Mouse (Mus musculus): ENCODE results near the gene Haghl. TPM values are rescaled to one million over a fixed set of nuclear protein-coding genes. Genes with fewer than 3 reads are reported as not detected.
A peak's percentile ranks its signal among the peaks of the same experiment; 100 is the strongest.

Haghl gene
- polyA plus RNA-seq (2015; fragmentation: Nextera tagmentation; extraction: Ambion mirVana), result 101 and 135 TPM in 2 replicates

DNA sequence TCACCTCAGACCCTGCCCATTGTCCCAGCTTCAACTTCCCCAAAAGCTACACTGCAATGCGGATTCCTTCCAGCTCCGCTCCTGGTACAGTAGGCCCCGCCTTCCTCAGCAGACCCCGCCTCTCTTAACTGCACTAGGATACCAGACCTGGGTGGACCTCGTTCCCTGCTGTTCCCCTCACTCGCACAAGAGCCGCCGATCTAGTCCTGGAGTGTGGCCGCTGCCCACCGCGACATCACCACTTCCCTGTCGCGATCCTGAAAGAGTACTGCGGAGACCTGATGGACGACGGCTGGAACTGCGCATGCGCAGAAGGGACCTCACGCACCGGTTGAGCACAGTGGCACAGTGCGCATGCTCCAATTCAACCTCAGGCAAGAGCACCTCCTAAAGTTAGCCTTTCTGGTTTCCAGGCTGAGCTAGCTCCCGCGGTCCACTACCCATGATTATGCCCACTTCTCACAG is at the start of gene Haghl:
Gene Haghl, minus strand, starts transcription at position 393 of the 465 bp plus-strand sequence.
- ATAC-seq, result peak; percentile 86
- Histone ChIP-seq H3K4me2 (ENCODE audit: low read length) (peak within 1 kb of the TSS; percentile 84), H3K36me3 (ENCODE audit: control insufficient read depth, insufficient read depth) (peaks cover 10% of the 10 kb centered on the region; the same call in 1 of the 2 replicates), H3K9ac (replicated peaks; ENCODE audit: low read depth, low read length) (peak within 1 kb of the TSS; percentile 72), H3K9me3 (ENCODE audit: control insufficient read depth, low read length) (no peaks in the 10 kb centered on the region), H3K27ac (ENCODE audit: low read length) (peak within 1 kb of the TSS; percentile 86), H3K4me3 (replicated peaks; ENCODE audit: low read length) (peak within 1 kb of the TSS; percentile 75), H3K27me3 (replicated peaks; ENCODE audit: control insufficient read depth, insufficient read depth, low read length) (no peaks in the 10 kb centered on the region), H3K4me1 (replicated peaks; ENCODE audit: control insufficient read depth, insufficient read depth, low read length) (peaks cover 18% of the 10 kb centered on the region)
- WGBS, result under 1% methylated on average over 23 of the region's 23 CpGs

DNA sequence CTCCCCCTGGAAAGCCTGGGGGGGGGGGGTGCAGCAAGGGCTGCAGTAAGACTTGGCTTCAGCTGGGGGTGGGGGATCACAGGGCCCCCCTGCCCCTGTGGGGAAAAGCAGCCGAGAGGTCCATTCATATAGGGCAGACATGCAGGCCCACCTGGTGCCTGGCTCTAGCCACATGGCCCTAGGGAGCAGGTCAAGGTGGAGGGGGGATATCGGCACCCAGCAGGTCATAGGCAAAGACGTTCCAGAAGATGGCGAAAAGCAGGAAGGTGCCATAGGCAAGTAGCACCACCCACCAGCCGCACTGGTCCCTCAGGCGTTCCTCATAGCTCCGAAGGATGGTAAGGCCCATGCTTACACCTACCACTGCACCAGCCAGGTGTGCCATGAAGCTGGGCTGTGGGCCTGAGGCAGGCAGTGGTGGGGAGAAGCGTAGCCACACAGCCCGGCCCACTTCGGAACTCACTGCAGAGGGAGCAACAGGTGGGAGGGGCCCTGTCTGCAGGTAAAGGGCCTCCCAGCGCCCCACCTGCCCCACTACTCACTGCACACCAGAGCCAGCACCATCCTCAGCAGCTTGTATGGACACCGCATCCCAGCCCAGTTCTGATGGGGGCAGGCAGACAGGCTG is 49.2 kb upstream of the Haghl start:
- no peak overlapping the region for H3K27ac ChIP-seq (ENCODE audit: low read length)
- WGBS, result 87% methylated on average over 12 of the region's 12 CpGs
- H3K9me3 ChIP-seq (ENCODE audit: control insufficient read depth, low read length), result no peaks in the 10 kb centered on the region
- H3K36me3 ChIP-seq (ENCODE audit: control insufficient read depth, insufficient read depth), result peaks cover 23% of the 10 kb centered on the region
- H3K4me2 ChIP-seq (ENCODE audit: low read length), result peak overlapping the region; percentile 88
- ATAC-seq, result no peak
- peaks cover 71% of the 10 kb centered on the region for H3K4me1 ChIP-seq (replicated peaks; ENCODE audit: control insufficient read depth, insufficient read depth, low read length)
- H3K27me3 ChIP-seq (replicated peaks; ENCODE audit: control insufficient read depth, insufficient read depth, low read length), result no peaks in the 10 kb centered on the region
- H3K4me3 ChIP-seq (replicated peaks; ENCODE audit: low read length), result no peak overlapping the region; the same call in 1 of the 2 replicates
- peak overlapping the region; percentile 84; the same call in 1 of the 2 replicates for H3K9ac ChIP-seq (replicated peaks; ENCODE audit: low read depth, low read length)

DNA sequence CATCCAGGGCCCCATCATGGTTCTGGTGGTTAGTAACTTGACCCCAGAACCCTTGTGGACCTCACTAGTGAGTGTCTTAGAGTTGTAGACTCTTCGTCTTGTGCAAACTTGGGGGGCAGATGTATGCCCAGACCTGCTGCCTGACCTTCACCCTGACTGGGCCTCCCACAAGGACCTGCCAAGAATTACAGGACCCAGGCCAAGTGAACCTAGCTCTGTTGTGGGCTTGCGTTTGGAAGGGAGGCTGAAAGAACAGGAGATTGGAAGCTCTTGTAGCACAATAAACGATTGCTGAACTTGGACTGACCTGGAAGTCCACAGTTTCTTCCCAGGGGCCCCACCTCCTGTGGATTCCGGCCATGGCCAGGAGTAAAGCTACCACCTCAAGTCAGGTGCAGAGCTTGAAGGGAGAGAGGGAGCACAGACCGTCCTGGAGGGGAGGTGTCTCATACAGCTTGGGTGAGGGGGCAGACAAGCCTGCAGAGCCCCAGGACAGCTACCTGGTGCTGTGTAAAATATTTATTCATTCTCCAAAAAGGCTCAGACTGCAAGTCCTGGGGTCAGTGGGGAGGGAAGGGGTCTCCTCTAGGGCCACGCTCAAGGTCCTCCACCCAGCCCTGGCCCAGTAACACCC is 48.6 kb upstream of the Haghl start:
- H3K4me1 ChIP-seq (replicated peaks; ENCODE audit: control insufficient read depth, insufficient read depth, low read length), result peaks cover 75% of the 10 kb centered on the region
- H3K9me3 ChIP-seq (ENCODE audit: control insufficient read depth, low read length), result no peaks in the 10 kb centered on the region
- no peak for ATAC-seq
- peak overlapping the region; percentile 88 for H3K4me2 ChIP-seq (ENCODE audit: low read length)
- H3K9ac ChIP-seq (replicated peaks; ENCODE audit: low read depth, low read length), result peak overlapping the region; percentile 84
- 50% methylated on average over 6 of the region's 6 CpGs for WGBS
- H3K27ac ChIP-seq (ENCODE audit: low read length), result peak overlapping the region; percentile 94
- peaks cover 17% of the 10 kb centered on the region for H3K36me3 ChIP-seq (ENCODE audit: control insufficient read depth, insufficient read depth)
- no peaks in the 10 kb centered on the region for H3K27me3 ChIP-seq (replicated peaks; ENCODE audit: control insufficient read depth, insufficient read depth, low read length)
- peak overlapping the region; percentile 94 for H3K4me3 ChIP-seq (replicated peaks; ENCODE audit: low read length)

DNA sequence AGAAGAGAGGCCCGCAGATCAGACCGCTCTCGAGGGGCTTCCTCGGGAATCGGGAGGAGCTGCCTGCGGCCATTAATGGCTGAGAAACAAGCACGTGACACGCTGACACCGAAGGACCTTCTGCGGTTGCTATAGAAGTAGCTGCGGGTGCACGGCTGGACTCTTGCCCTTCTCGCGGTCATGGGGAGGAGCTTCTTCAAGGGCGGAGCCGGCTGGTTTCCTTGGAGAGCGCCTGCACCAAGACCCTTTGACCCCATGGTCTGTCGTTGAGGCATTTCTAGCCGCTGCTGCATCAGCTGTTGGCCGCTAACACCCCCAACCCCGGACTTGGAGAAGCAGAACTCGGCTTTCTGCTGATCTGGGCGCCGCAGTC is 47.8 kb upstream of the Haghl start, which contains the start of gene Stub1:
Gene Stub1, minus strand, starts transcription at position 114 of the 373 bp plus-strand sequence.
- peak within 1 kb of the TSS; percentile 86 for H3K9ac ChIP-seq (replicated peaks; ENCODE audit: low read depth, low read length)
- peak within 1 kb of the TSS; percentile 88 for H3K4me2 ChIP-seq (ENCODE audit: low read length)
- peaks cover 14% of the 10 kb centered on the region for H3K36me3 ChIP-seq (ENCODE audit: control insufficient read depth, insufficient read depth)
- H3K9me3 ChIP-seq (ENCODE audit: control insufficient read depth, low read length), result no peaks in the 10 kb centered on the region
- ATAC-seq, result peak; percentile 31; the same call in 1 of the 2 replicates
- peaks cover 77% of the 10 kb centered on the region for H3K4me1 ChIP-seq (replicated peaks; ENCODE audit: control insufficient read depth, insufficient read depth, low read length)
- under 1% methylated on average over 24 of the region's 24 CpGs for WGBS
- peak within 1 kb of the TSS; percentile 94 for H3K27ac ChIP-seq (ENCODE audit: low read length)
- no peaks in the 10 kb centered on the region for H3K27me3 ChIP-seq (replicated peaks; ENCODE audit: control insufficient read depth, insufficient read depth, low read length)
- H3K4me3 ChIP-seq (replicated peaks; ENCODE audit: low read length), result peak within 1 kb of the TSS; percentile 94

DNA sequence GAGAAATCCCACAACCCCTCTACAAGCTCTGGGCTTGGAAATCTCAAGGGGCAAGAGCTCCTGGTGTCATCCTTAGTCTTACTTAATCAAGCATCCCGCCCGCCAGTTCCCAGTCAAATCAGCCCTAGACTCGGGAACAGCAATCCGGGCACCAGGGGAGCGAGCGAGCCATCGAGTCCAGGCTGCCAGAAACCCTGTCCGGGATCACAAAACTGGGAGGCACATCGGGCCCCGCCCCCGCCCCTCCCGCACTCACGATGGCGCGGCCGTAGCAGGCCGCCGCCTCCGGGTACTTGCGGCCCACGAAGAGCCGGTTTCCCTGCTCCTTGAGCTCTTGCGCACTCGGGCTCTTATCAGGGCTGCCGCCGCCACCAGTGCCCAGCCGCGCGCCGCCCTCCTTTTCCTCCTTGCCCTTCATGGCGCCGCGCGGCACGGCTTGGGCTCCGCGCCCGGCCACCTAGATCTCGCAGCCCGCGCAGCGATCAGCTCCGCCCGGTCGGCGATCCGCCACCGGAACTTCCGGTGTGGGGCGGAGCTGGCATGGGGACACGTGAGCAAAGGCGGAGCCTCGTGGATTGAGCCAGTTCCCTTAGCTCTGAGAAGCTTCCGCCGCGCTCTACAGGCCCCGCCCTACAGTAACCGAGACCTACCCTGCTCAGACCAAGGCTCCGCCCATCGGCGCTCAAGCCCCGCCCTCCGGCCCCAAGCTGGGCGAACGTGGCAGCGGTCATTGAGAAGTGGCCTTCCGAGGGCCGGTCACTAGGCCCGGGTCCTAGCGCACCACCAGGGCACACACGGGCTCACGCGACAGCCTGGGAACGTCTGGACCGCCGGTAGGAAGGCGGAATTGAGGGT is 47.2 kb upstream of the Haghl start:
- Histone ChIP-seq H3K9me3 (ENCODE audit: control insufficient read depth, low read length) (no peaks in the 10 kb centered on the region), H3K9ac (replicated peaks; ENCODE audit: low read depth, low read length) (peak overlapping the region; percentile 86), H3K27me3 (replicated peaks; ENCODE audit: control insufficient read depth, insufficient read depth, low read length) (no peaks in the 10 kb centered on the region), H3K4me2 (ENCODE audit: low read length) (peak overlapping the region; percentile 88), H3K36me3 (ENCODE audit: control insufficient read depth, insufficient read depth) (peaks cover 14% of the 10 kb centered on the region), H3K4me3 (replicated peaks; ENCODE audit: low read length) (peak overlapping the region; percentile 94), H3K27ac (ENCODE audit: low read length) (peak overlapping the region; percentile 94), H3K4me1 (replicated peaks; ENCODE audit: control insufficient read depth, insufficient read depth, low read length) (peaks cover 77% of the 10 kb centered on the region)
- under 1% methylated on average over 73 of the region's 77 CpGs for WGBS
- ATAC-seq, result peak; percentile 90

DNA sequence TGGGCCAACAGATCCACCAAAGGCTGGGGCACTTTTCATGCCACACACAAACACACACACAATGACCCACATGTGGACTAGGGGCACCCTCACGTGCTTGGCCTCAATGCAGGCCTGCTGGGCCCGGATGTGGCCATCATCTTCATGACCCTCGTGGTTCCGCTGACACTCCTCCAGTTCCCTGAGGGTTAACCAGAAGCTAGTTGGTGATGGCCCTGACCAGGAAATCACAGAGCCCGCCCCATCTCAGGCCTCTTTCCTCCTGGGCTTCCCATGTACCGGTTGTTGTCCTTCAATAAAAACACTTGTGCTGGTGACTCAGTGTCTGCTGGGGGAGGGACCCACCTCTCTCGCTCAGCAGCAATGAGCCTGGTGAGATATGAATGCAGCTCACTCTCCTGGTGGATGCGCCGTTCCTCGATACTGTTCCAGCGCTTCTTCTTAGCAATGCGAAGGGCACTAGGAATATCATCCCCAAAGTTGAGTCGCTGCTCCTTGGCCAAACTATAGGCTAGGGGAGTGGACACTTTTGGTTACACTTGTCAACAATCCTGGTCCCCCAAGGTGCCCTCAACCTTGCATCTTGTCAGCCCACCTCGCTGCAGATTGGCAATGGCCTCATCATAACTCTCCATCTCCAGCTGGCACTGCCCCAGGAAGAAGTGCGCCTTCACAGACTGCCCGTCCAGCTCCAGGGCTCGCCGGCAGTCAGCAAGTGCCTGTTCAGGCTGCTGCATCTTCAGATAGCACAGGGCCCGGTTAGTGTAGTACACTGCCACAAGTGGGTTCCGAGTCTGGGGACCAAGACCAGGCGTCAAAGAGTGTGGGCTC is 46.2 kb upstream of the Haghl start:
- 58% methylated on average over 21 of the region's 21 CpGs for WGBS
- Histone ChIP-seq H3K4me1 (replicated peaks; ENCODE audit: control insufficient read depth, insufficient read depth, low read length) (peaks cover 80% of the 10 kb centered on the region), H3K9me3 (ENCODE audit: control insufficient read depth, low read length) (no peaks in the 10 kb centered on the region), H3K4me3 (replicated peaks; ENCODE audit: low read length) (peak overlapping the region; percentile 94), H3K9ac (replicated peaks; ENCODE audit: low read depth, low read length) (peak overlapping the region; percentile 86), H3K4me2 (ENCODE audit: low read length) (peak overlapping the region; percentile 88), H3K36me3 (ENCODE audit: control insufficient read depth, insufficient read depth) (peaks cover 20% of the 10 kb centered on the region), H3K27ac (ENCODE audit: low read length) (peak overlapping the region; percentile 88; the same call in 1 of the 2 replicates), H3K27me3 (replicated peaks; ENCODE audit: control insufficient read depth, insufficient read depth, low read length) (no peaks in the 10 kb centered on the region)
- ATAC-seq, result no peak

DNA sequence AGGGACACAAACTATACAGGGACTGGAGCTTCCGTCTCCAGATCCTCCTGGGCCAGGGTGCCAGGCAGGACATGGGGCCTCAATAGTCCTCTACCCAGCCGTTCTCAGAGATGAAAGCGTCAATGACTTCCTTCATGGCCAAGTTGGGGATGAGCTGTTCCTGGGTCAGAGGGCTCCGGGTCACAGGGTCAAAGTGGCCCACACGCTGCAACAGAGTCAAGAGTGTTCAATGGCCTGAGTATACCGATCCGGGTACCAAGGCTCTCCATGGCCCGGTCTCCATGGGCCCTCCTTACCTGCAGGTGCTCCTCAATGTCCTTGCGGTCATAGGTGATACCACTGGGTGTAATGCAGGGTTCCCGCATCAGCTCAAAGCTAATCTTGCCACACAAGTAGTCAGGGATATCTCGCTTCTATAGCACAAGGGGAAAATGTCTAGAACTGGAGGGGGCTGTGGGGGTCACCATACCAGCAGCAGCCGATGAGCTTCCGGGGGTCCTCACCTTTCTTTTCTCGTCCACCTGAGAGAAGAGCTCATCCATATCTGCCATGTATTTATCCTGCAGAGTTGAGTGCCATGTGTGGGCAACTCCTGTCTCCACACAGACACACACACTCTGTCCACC is 45.4 kb upstream of the Haghl start:
- Histone ChIP-seq H3K27me3 (replicated peaks; ENCODE audit: control insufficient read depth, insufficient read depth, low read length) (no peaks in the 10 kb centered on the region), H3K4me1 (replicated peaks; ENCODE audit: control insufficient read depth, insufficient read depth, low read length) (peaks cover 80% of the 10 kb centered on the region), H3K4me3 (replicated peaks; ENCODE audit: low read length) (no peak overlapping the region), H3K9me3 (ENCODE audit: control insufficient read depth, low read length) (no peaks in the 10 kb centered on the region), H3K9ac (replicated peaks; ENCODE audit: low read depth, low read length) (no peak overlapping the region), H3K27ac (ENCODE audit: low read length) (no peak overlapping the region), H3K4me2 (ENCODE audit: low read length) (no peak overlapping the region), H3K36me3 (ENCODE audit: control insufficient read depth, insufficient read depth) (peaks cover 20% of the 10 kb centered on the region)
- WGBS, result 90% methylated on average over 14 of the region's 14 CpGs
- no peak for ATAC-seq

DNA sequence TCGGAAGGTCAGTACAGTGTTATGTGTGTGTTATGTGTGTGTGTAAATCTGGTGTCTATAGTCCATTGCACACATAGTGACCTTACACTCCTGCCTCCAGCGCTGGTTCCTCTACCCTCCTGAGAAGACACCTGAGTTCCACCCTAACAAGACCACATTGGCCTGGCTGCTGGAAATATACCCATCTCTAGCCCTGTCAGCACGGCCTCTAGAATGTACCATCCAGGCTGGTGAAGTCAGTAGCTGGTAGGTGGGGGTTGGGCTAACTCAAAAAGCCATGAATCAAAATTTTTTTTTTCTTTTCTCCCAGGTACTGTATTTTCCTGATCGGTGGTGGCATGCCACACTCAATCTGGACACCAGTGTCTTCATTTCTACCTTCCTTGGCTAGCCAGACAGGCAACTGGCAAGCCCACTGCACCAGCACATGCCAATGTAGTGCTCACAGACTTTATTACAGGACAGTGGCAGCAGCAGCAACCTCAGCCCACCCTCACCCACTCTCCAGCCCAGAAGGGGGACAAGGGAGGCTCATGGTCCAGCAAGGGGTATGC is 44.8 kb upstream of the Haghl start:
- Histone ChIP-seq H3K4me1 (replicated peaks; ENCODE audit: control insufficient read depth, insufficient read depth, low read length) (peaks cover 79% of the 10 kb centered on the region), H3K36me3 (ENCODE audit: control insufficient read depth, insufficient read depth) (peaks cover 20% of the 10 kb centered on the region), H3K4me3 (replicated peaks; ENCODE audit: low read length) (no peak overlapping the region), H3K27ac (ENCODE audit: low read length) (no peak overlapping the region), H3K4me2 (ENCODE audit: low read length) (peak overlapping the region; percentile 93), H3K9ac (replicated peaks; ENCODE audit: low read depth, low read length) (no peak overlapping the region), H3K9me3 (ENCODE audit: control insufficient read depth, low read length) (no peaks in the 10 kb centered on the region), H3K27me3 (replicated peaks; ENCODE audit: control insufficient read depth, insufficient read depth, low read length) (no peaks in the 10 kb centered on the region)
- ATAC-seq, result no peak
- WGBS, result 88% methylated on average over 4 of the region's 4 CpGs

Measured in forebrain, embryonic 16.5 days (tissue).